In the genomic region with DNA sequence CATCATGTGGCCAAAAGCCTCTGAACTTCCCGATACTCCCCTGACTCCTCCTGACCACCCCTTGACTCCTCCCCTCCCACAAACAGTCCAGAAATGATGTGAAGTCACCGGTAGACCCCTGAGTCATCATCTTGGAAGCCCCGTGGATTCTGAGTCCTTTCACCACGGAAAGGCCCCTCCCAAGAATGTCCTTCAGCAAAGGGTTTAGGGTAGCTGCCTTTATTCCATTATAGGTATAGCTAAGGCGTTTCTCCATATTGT, we compare ENCODE assay signal across 21 mouse cellular contexts. TPM values are rescaled to one million over a fixed set of nuclear protein-coding genes. Genes with fewer than 3 reads are reported as not detected.
A peak's percentile ranks its signal among the peaks of the same experiment; 100 is the strongest.
DNase-seq lines count a peak whose midpoint lies in the region; ATAC-seq and TF ChIP-seq lines count a peak whose summit lies in the region.
"Had no signal": no experiment of that assay in that cellular context is flagged by ENCODE, and none has a peak within 500 bp of the region (broad histone marks: within the 10 kb centered on the region; RNA-seq: fewer than 3 reads in every experiment).

No protein-coding gene starts in this region.

- no peak for DNase-seq in forebrain, embryonic 11.5 days (ENCODE audit: low spot score)
- DNase-seq in Patski (ENCODE audit: low read depth, low spot score): no peak
- no peak for DNase-seq in B cell, adult 2 months
- no peak for DNase-seq in kidney, adult 18-20 months
- DNase-seq: adrenal gland, postnatal 25 days; cerebellum, adult 18-20 months; heart, adult 11 months; kidney, postnatal 25 days; liver, embryonic 13.5 days; right cerebral cortex, adult 18-20 months had no signal

- no peak for ATAC-seq in forebrain, embryonic 12.5 days (ENCODE audit: low FRiP score)
- no peak; the same call in none of the 2 replicates for ATAC-seq in forebrain, embryonic 11.5 days (replicated peaks; ENCODE audit: low FRiP score)
- 0 out of 2 replicates have a peak, but pooled peaks have one; percentile 35 for ATAC-seq in midbrain, embryonic 15.5 days (replicated peaks)
- no peak for ATAC-seq in midbrain, embryonic 13.5 days
- ATAC-seq in Patski: peak; percentile 63
- ATAC-seq in neural tube, embryonic 13.5 days (ENCODE audit: low read depth): 0 out of 2 replicates have a peak, but pooled peaks have one; percentile 32
- ATAC-seq: activated CD4-positive, CD25-positive, alpha-beta regulatory T cell, adult 4 months; intestine, postnatal 0 days had no signal

- H3K4me2 ChIP-seq in forebrain, embryonic 12.5 days: peak overlapping the region; percentile 15
- no peak overlapping the region for H3K4me2 ChIP-seq in forebrain, embryonic 11.5 days (ENCODE audit: low read depth, low read length, severe bottlenecking)
- H3K4me2 ChIP-seq in midbrain, embryonic 15.5 days: no peak overlapping the region
- H3K4me2 ChIP-seq in midbrain, embryonic 13.5 days (replicated peaks): no peak overlapping the region
- peak overlapping the region; percentile 5; the same call in 1 of the 2 replicates for H3K4me2 ChIP-seq in neural tube, embryonic 13.5 days
- H3K4me2 ChIP-seq: heart, embryonic 13.5 days; liver, embryonic 13.5 days; lung, embryonic 15.5 days had no signal

- CTCF ChIA-PET in Patski (lab: Charles Lee): interaction anchor here (1.3 kb wide), 2 partner anchors 67 to 236 kb away, joined by 4 to 6 read pairs; no protein-coding TSS in a partner anchor

- no peak overlapping the region for H3K4me3 ChIP-seq in forebrain, embryonic 12.5 days (replicated peaks)
- H3K4me3 ChIP-seq in forebrain, embryonic 11.5 days (ENCODE audit: low read depth, low read length): no peak overlapping the region
- H3K4me3 ChIP-seq in midbrain, embryonic 15.5 days: no peak overlapping the region
- H3K4me3 ChIP-seq in midbrain, embryonic 13.5 days (replicated peaks): no peak overlapping the region
- no peak overlapping the region for H3K4me3 ChIP-seq in neural tube, embryonic 13.5 days
- H3K4me3 ChIP-seq: heart, embryonic 13.5 days; liver, embryonic 13.5 days; lung, embryonic 15.5 days had no signal

- H3K4me1 ChIP-seq in forebrain, embryonic 12.5 days: peaks cover 18% of the 10 kb centered on the region
- peaks cover 7% of the 10 kb centered on the region for H3K4me1 ChIP-seq in forebrain, embryonic 11.5 days (replicated peaks; ENCODE audit: control insufficient read depth, insufficient read depth, low read length)
- H3K4me1 ChIP-seq in midbrain, embryonic 15.5 days: peaks cover 4% of the 10 kb centered on the region; the same call in 1 of the 2 replicates
- H3K4me1 ChIP-seq in midbrain, embryonic 13.5 days (replicated peaks): peaks cover 17% of the 10 kb centered on the region
- peaks cover 14% of the 10 kb centered on the region for H3K4me1 ChIP-seq in neural tube, embryonic 13.5 days (replicated peaks)
- H3K4me1 ChIP-seq: heart, embryonic 13.5 days; liver, embryonic 13.5 days had no signal

- POLR2A ChIA-PET in Patski (lab: Charles Lee): interaction anchor here (0.6 kb wide), 2 partner anchors 103 to 157 kb away, joined by 4 to 6 read pairs; no protein-coding TSS in a partner anchor

- H3K27me3 ChIP-seq in forebrain, embryonic 12.5 days: peaks cover 50% of the 10 kb centered on the region
- peaks cover 4% of the 10 kb centered on the region; the same call in 1 of the 2 replicates for H3K27me3 ChIP-seq in forebrain, embryonic 11.5 days (ENCODE audit: control insufficient read depth, insufficient read depth, low read length)
- H3K27me3 ChIP-seq in midbrain, embryonic 15.5 days (replicated peaks): peaks cover 37% of the 10 kb centered on the region
- peaks cover 93% of the 10 kb centered on the region for H3K27me3 ChIP-seq in midbrain, embryonic 13.5 days
- H3K27me3 ChIP-seq in Patski: no peaks in the 10 kb centered on the region
- H3K27me3 ChIP-seq in neural tube, embryonic 13.5 days: peaks cover 99% of the 10 kb centered on the region
- H3K27me3 ChIP-seq: liver, embryonic 13.5 days had no signal

- TF ChIP-seq CTCF in Patski (IDR thresholded peaks at IDR 0.05): no peak

- in situ Hi-C loops in Patski (cut with MboI; ENCODE audit: low pct_unique_long_range_greater_than_20kb): loop anchor here (5.0 to 10.0 kb wide), 4 partner anchors 103 to 486 kb away; no protein-coding TSS in a partner anchor

- H3K9ac ChIP-seq in forebrain, embryonic 12.5 days: no peak overlapping the region
- H3K9ac ChIP-seq in forebrain, embryonic 11.5 days (ENCODE audit: low read length): no peak overlapping the region
- H3K9ac ChIP-seq in midbrain, embryonic 15.5 days: no peak overlapping the region
- no peak overlapping the region for H3K9ac ChIP-seq in midbrain, embryonic 13.5 days (replicated peaks)
- no peak overlapping the region for H3K9ac ChIP-seq in neural tube, embryonic 13.5 days
- H3K9ac ChIP-seq: heart, embryonic 13.5 days; liver, embryonic 13.5 days; lung, embryonic 15.5 days had no signal

- 7% methylated on average over 5 of the region's 5 CpGs for WGBS in forebrain, embryonic 12.5 days
- WGBS in forebrain, embryonic 11.5 days: 9% methylated on average over 5 of the region's 5 CpGs
- WGBS in midbrain, embryonic 15.5 days: 6% methylated on average over 5 of the region's 5 CpGs
- 5% methylated on average over 5 of the region's 5 CpGs for WGBS in midbrain, embryonic 13.5 days
- WGBS in neural tube, embryonic 13.5 days: 15% methylated on average over 5 of the region's 5 CpGs

- H3K27ac ChIP-seq in forebrain, embryonic 12.5 days: no peak overlapping the region
- H3K27ac ChIP-seq in forebrain, embryonic 11.5 days (ENCODE audit: low read depth, low read length): no peak overlapping the region
- no peak overlapping the region for H3K27ac ChIP-seq in midbrain, embryonic 15.5 days
- no peak overlapping the region for H3K27ac ChIP-seq in midbrain, embryonic 13.5 days
- no peak overlapping the region for H3K27ac ChIP-seq in neural tube, embryonic 13.5 days (replicated peaks)
- H3K27ac ChIP-seq: heart, embryonic 13.5 days; liver, embryonic 13.5 days; lung, embryonic 15.5 days; macrophage had no signal

- H3K36me3 ChIP-seq in forebrain, embryonic 12.5 days (replicated peaks): no peaks in the 10 kb centered on the region
- no peaks in the 10 kb centered on the region for H3K36me3 ChIP-seq in forebrain, embryonic 11.5 days (ENCODE audit: control insufficient read depth, insufficient read depth, low read length)
- no peaks in the 10 kb centered on the region for H3K36me3 ChIP-seq in midbrain, embryonic 15.5 days (replicated peaks)
- no peaks in the 10 kb centered on the region for H3K36me3 ChIP-seq in midbrain, embryonic 13.5 days
- H3K36me3 ChIP-seq in neural tube, embryonic 13.5 days: no peaks in the 10 kb centered on the region
- H3K36me3 ChIP-seq: heart, embryonic 13.5 days; liver, embryonic 13.5 days; lung, embryonic 15.5 days had no signal

- no peaks in the 10 kb centered on the region for H3K9me3 ChIP-seq in forebrain, embryonic 12.5 days
- H3K9me3 ChIP-seq in forebrain, embryonic 11.5 days (ENCODE audit: control insufficient read depth, low read length): no peaks in the 10 kb centered on the region
- no peaks in the 10 kb centered on the region for H3K9me3 ChIP-seq in midbrain, embryonic 15.5 days
- H3K9me3 ChIP-seq in midbrain, embryonic 13.5 days: no peaks in the 10 kb centered on the region
- no peaks in the 10 kb centered on the region for H3K9me3 ChIP-seq in neural tube, embryonic 13.5 days
- H3K9me3 ChIP-seq: heart, embryonic 13.5 days; liver, embryonic 13.5 days; lung, embryonic 15.5 days had no signal

RNA-seq across cellular contexts. Expression of gene Crygs, which starts 10.6 kb away (rescaled TPM):
- not detected in 2 replicates for polyA plus RNA-seq in forebrain, embryonic 12.5 days (2016; fragmentation: Nextera tagmentation; extraction: Ambion mirVana)
- not detected in 2 replicates for polyA plus RNA-seq in forebrain, embryonic 11.5 days (2014; fragmentation: Nextera tagmentation; extraction: Ambion mirVana)
- not detected in 2 replicates for polyA plus RNA-seq in midbrain, embryonic 15.5 days (2015; fragmentation: Nextera tagmentation; extraction: Ambion mirVana)
- not detected in 2 replicates for polyA plus RNA-seq in midbrain, embryonic 13.5 days (2015; fragmentation: Nextera tagmentation; extraction: Ambion mirVana)
- 0.60 TPM for polyA plus RNA-seq in Patski (2021)
- polyA plus RNA-seq in neural tube, embryonic 13.5 days (2015; fragmentation: Nextera tagmentation; extraction: Ambion mirVana): not detected in 2 replicates
- polyA plus RNA-seq: activated CD4-positive, CD25-positive, alpha-beta regulatory T cell, adult 4 months; heart, embryonic 13.5 days; intestine, postnatal 0 days; limb, embryonic 11.5 days; lung, embryonic 15.5 days; macrophage; stomach, embryonic 14.5 days had no signal

RNA-seq across cellular contexts. Expression of gene Tbccd1, which starts 56.7 kb away (rescaled TPM):
- polyA plus RNA-seq in forebrain, embryonic 12.5 days (2016; fragmentation: Nextera tagmentation; extraction: Ambion mirVana): 30.8 and 36.2 TPM in 2 replicates
- 35.0 and 37.0 TPM in 2 replicates for polyA plus RNA-seq in forebrain, embryonic 11.5 days (2014; fragmentation: Nextera tagmentation; extraction: Ambion mirVana)
- polyA plus RNA-seq in midbrain, embryonic 15.5 days (2015; fragmentation: Nextera tagmentation; extraction: Ambion mirVana): 19.9 and 22.8 TPM in 2 replicates
- polyA plus RNA-seq in midbrain, embryonic 13.5 days (2015; fragmentation: Nextera tagmentation; extraction: Ambion mirVana): 26.3 and 27.7 TPM in 2 replicates
- 24.7 TPM for polyA plus RNA-seq in Patski (2021)
- polyA plus RNA-seq in neural tube, embryonic 13.5 days (2015; fragmentation: Nextera tagmentation; extraction: Ambion mirVana): 22.9 and 25.8 TPM in 2 replicates

RNA-seq across cellular contexts. Expression of gene Dnajb11, which starts 56.9 kb away (rescaled TPM):
- 87.7 and 87.8 TPM in 2 replicates for polyA plus RNA-seq in forebrain, embryonic 12.5 days (2016; fragmentation: Nextera tagmentation; extraction: Ambion mirVana)
- polyA plus RNA-seq in forebrain, embryonic 11.5 days (2014; fragmentation: Nextera tagmentation; extraction: Ambion mirVana): 95.6 and 97.3 TPM in 2 replicates
- polyA plus RNA-seq in midbrain, embryonic 15.5 days (2015; fragmentation: Nextera tagmentation; extraction: Ambion mirVana): 93.9 and 96.9 TPM in 2 replicates
- 87.0 and 99.6 TPM in 2 replicates for polyA plus RNA-seq in midbrain, embryonic 13.5 days (2015; fragmentation: Nextera tagmentation; extraction: Ambion mirVana)
- polyA plus RNA-seq in Patski (2021): 140 TPM
- polyA plus RNA-seq in neural tube, embryonic 13.5 days (2015; fragmentation: Nextera tagmentation; extraction: Ambion mirVana): 110 and 118 TPM in 2 replicates

Comparison
In these comparisons a context has a peak if more than half of its experiments do, and no peak if none do; other contexts are left out.
1. ATAC-seq: peak in midbrain, embryonic 15.5 days (single experiment), Patski (single experiment) and neural tube, embryonic 13.5 days (single experiment); none in forebrain, embryonic 12.5 days (single experiment), forebrain, embryonic 11.5 days (single experiment) and midbrain, embryonic 13.5 days (single experiment).
2. H3K4me2 ChIP-seq: peak in forebrain, embryonic 12.5 days (single experiment) and neural tube, embryonic 13.5 days (single experiment); none in forebrain, embryonic 11.5 days (single experiment), midbrain, embryonic 15.5 days (single experiment) and midbrain, embryonic 13.5 days (single experiment).